Mouse (Mus musculus) cortical plate, adult 2 months (tissue): Measurements from ENCODE around the gene Arhgef10l.

Source experiments
- CTCF ChIP-seq: fragments of 200-500 bp; IDR thresholded peaks from 2 replicates; pipeline ENCODE4 v1.5.1; 2011; ENCODE audit warnings: mild to moderate bottlenecking, control low read depth, low read length; ENCODE audit not compliant: insufficient read depth; ENCODE audit errors: extremely low read depth
- POLR2A ChIP-seq: fragments of 200-500 bp; IDR thresholded peaks from 2 replicates; pipeline ENCODE4 v1.6.1; 2011; ENCODE audit warnings: mild to moderate bottlenecking, low read length, control low read depth; ENCODE audit not compliant: insufficient read depth; ENCODE audit errors: extremely low read depth

- TF ChIP-seq POLR2A, result no peak
- TF ChIP-seq CTCF, result no peak
Measured at GRCm38 (mm10) chr4:140636312-140636996, 29.4 kb downstream of the Arhgef10l start.
